Mouse (Mus musculus) frontal cortex, adult 2 months (tissue): ENCODE results near the gene Cnr2. TPM values are rescaled to one million over a fixed set of nuclear protein-coding genes. Genes with fewer than 3 reads are reported as not detected.

ENCODE experiments used
- DNase-seq, 2 experiments: peaks; one replicate each; pipeline ENCODE4 v3.0.0; 2022; ENCODE audit warnings: low spot score in 1 of 2; ENCODE audit errors: extremely low spot score in 1 of 2
- polyA plus RNA-seq: library from polyadenylated mRNA; depleted of rRNA; stranded (reverse); fragments of >200 nt; gene quantifications from 2 replicates; pipeline ENCODE4 v1.2.3, GENCODE M21; 2012

Gene Cnr2
- polyA plus RNA-seq, 1 experiment = 0.14 TPM

DNA sequence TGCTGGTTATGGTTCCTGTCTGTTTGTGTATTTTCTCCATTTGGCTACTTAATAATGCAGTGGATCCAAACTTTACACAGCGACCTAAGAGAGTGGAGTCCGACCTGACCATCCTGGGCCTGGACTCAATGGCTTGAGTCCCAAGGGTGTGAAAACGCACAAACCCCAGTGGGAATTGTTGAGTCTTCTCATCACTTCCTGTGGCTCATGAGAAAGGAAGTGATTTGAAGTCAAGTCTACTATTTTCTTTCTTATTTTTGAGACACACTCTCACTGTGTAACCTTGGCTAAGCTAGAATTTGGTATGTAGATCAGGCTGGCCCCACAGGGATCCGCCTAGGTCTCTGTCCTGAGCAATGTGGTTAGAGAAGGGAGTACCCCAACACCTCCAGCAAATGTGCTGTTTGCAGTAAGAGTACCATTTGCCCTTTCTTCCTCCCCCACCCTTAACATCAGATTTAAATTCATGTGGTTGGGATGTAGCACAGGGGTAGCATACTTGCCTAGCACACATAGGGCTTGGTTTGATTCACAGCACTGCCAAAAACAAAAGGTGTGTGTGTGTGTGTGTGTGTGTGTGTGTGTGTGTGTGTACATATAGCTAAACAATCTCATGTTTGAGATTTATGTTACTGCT is 7.5 kb downstream of the Cnr2 start:
- DNase-seq = no peak

DNA sequence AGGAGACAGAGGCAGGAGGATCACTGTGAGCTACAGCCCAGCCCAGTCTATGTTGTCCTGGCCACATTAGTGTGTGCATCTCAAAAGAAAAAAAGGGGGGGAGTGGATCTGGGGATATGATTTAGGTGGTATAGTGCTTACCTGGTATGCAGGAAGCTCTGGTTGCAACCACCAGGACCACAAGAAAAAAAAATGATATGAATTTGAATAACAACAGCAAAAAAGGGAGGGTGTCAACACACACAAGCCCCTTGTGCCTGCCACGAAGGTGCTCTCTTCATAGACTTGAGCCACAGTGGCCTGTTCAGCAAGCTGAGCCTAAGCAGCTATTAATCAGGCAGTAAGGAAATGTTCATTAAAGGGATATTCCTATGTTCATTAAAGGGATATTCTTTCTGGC is 9.6 kb downstream of the Cnr2 start:
- DNase-seq = no peak

DNA sequence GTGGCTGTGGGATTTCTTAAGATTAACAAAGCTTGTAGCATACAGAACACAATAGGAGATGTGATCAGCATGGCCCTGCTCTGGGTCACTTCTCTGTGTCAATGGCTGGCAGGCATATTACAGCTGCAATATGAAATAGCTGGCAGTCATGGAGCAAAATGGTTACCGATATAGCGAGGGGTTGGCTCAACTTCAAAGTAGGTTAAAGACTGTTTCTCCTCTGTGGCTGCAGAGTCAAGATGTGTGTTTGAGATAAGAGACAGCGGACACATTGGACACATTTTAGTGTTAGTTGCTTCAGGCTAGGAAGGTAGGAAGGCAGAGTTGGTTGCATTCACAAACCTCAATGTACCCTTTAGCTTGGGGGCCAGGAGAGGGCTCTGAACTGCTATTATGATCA is 11.4 kb downstream of the Cnr2 start:
- no peak for DNase-seq

DNA sequence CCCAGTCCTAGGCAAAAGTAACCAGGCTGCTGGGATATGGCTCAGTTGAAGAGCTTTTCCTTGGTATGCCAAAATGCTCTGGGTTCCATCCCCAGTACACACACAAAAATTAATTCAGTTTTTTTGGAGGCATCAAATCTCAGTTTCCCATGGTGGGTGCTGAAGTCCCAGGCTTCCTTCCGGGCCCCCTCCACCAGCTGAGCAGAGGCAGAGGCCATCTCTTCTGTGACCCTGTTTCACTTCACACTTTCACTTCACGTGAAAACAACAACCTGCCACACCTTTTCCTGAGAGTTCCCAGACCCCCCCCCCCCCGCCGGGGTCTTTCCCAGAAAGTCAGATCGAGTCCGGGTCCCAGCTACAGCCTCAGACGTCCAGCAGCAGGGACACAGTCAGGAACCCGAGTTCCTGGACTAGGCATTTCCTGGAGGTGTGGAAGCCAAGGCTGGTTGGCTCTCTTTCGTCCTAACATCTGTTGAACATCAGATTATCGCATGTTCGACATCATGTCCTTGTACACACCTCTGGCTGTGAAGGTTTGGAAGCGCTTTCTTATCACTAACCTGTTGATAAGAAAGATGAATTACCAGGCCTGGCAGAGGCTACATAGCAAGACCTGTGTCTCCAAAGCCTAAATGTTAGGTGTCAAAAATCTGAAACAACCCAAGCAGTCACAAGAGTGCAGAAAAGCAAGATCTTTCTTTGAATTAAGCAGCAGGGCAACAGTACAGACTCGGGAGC is 14.3 kb downstream of the Cnr2 start:
- no peak for DNase-seq

DNA sequence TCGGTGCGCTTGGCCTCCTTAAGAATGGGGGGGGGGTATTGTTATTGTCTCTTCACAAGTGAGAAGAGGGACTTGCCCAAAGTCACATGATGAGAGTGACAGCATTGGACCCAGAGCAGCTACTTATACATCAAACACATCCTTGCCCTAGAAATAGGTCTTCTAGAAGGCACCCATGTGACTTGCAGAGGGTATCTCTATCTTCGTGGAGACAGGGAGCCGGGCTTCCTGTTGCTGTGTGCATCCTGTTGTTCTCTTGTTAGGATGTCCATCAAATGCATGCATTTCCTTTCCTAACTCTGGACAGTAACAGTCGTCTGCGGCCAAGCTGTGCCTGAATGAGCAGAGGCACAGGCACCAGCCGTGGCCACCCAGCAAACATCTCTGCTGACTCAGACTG is 16.3 kb downstream of the Cnr2 start:
- DNase-seq = no peak

DNA sequence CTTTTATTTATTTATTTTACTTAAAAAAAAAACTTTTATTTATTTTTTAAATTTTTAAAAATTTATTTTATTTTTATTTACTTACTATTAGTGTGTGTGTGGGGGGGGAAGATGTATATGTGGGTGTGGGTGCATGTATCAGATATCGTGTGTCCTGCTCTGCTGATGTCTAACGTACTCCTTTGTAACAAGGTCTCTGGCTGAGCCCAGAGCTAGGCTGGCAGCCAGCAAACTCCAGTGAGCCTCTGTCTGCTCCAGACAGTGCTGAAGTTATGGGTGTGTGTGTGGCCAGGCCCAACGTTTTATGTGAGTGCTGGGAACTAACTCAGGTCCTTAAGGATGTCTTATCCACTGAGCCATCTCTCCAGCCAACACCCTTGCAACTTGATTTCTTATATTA is 17.0 kb downstream of the Cnr2 start:
- DNase-seq = no peak

DNA sequence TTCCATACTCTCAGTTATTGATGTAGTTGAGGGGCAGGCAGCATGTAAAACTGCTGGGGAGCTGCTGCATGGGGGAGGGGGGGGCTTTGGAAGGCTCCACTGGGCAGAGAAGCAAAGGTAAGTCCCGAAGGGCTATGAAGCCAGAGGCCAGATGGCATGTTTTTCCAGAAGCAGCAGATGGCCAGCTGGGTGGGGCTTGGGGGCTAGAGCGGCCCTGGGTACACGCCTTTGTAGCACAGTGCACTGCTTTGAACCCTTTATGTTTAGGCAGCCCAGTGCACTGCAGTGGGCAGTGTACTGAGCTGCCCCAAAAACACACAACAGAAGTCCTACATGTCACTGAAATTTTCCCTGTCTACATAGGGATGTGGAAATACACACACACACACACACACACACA is 17.6 kb downstream of the Cnr2 start:
- no peak for DNase-seq

DNA sequence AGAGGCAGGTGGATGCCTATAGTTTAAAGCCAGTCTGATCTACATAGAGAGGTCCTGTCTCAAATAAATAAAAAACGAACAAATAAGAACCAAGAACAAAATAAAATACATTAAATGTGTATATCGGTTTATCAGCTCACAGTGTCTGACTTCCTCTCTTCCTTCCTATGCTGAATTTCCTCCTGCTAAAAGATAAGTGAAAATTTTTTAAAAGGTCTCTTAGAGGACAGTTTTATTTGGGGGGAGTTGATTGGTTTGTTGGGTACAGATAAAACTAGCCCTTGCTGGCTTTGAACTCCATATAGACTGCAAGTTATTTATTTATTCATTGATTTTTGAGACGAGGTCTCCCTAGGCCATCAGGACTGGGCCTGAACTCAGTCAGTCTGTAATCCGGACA is 18.2 kb downstream of the Cnr2 start:
- DNase-seq = no peak

DNA sequence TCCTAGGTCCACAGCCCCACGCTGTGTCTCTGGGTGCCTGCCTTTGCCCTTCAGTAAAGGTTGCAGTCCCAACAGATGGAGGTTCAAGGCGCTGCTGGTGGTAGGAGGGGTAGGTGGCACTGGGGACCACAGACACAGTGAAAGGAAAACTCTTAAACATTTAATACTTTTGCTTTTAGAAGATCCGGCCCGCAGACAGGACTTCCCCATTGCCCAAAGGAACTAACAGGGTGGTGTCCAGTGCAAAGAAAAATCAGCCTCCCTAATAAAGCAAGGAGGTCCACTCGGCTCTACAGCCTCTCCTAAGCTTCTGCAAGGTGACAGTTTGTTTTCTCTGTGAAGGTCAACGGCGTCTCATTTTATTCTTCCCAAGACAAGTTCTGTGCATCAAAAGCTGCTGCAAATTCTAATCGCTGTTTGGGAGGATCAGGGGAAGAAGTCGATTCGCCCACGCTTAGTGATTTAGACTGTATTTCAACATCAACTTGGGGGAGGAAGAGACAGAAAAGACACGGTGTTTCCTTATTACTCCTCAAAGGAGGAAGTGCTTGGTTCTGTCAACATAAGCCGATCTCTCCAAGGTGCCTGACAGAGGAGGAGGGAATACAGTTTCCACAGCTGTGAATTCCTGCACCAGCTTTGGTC is 23.6 kb downstream of the Cnr2 start:
- no peak for DNase-seq

DNA sequence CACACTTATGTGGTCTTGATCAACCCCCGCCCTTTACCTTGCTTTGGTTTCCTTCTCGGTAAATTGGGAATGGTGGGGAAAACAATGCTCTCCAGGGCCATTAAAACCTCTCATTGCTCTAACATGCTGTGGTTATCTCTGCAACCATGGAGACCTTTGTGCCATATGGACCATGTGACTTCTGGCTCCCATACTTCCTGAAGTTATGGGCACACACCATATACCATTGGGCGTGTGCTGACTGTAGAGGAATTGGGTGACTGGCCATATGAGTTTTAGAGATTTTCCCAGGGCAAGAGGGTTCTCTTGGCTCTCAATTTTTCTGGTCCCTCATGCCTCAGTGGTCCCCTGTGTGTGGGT is 24.1 kb downstream of the Cnr2 start:
- DNase-seq = no peak

DNA sequence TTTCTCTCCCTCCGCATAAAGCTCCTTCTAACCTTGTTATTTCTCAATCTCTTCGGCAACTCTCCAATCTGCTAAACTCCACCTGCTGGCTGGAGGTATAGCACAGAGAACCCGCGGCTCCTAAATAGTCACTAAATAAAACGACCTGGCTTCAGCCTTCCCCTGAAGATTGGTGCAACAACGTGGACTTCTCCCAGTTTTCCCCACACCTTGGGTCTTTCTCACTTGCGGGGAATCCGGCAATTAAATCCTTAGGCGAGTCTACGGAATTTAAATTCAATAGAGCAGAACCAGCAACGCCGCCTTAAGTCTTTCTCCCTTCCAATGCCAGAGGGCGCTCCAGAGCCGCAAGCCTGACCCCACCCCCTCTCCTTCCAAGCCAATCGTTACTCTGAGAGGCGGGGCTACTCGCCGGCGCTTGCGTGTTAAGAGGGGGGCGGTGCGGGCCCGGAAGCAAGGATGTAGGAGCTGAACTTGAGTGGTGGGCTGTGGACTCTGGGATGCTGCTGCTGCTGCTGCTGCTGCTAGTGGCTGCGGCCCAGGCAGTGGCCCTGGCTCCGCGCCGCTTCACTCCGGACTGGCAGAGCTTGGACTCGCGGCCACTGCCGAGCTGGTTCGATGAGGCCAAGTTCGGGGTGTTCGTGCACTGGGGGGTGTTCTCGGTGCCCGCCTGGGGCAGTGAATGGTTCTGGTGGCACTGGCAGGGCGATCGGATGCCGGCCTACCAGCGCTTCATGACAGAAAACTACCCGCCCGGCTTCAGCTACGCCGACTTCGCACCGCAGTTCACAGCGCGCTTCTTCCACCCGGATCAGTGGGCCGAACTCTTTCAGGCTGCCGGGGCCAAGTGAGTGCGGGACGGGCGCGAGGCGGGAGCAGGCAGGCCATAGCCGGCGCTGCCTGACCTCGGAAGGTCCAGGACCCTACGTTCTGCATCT is 25.4 kb downstream of the Cnr2 start, which contains the start of gene Fuca1:
Gene Fuca1 (plus strand): TSS at position 432 of the 938 bp plus-strand sequence.
- DNase-seq = peak; percentile 85 to 97

DNA sequence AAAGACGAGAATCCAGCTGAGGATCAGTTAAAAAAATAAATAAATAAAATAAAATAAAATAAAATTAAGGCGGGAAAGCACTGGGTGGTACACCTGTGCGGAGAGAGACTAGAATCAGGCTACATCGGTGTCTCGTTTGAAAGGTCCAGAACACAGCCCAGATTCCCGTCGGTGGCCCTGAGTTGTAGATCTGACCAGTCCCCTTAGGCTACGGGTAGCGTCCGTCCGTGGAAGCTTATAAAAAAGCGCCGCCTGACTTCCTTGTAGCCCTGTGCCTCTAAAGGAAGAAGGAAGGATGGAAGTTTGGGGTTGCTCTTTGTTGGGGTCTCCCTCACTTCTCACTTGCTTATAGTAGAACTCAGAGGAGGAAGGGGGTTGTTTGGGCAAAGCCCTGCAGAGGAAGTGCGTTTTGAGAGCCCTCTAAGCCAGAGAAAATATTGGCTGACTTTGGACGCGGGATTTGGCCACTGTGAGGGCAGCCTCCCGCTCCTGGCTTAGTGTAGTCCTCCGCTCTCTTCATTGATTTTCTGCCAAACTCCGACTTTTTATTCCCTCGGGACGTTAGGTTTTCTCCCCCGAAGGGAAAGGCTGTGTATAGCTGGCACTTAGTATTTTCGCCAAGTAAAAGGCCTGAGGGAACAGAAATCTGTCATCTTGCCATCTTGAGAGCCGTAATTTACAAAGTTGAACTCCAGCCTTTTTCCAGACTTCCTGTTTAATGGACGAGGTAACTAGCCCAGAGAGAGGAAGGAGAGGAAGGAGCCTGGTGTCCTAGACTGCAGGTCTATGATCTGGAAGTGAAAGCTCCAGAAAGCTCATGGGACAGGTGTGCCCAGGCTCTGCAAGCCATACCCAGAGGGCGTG is 26.3 kb downstream of the Cnr2 start:
- DNase-seq = peak in 1 of 2 experiments; percentile 6

DNA sequence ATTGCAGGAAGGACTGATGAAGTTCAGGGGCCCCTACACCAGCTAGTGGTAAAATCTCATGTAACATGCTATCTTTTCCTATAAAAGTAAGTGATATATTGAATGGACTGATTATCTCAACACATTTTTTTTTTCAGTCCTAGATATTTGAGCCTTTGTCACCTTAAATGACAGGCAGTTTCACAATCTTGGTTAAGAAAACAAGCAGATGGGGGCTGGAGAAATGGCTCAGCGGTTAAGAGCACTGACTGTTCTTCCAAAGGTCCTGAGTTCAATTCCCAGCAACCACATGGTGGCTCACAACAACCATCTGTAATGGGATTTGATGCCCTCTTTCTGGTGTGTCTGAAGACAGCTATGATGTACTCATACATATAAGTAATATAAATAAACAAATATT is 27.0 kb downstream of the Cnr2 start:
- DNase-seq = no peak

DNA sequence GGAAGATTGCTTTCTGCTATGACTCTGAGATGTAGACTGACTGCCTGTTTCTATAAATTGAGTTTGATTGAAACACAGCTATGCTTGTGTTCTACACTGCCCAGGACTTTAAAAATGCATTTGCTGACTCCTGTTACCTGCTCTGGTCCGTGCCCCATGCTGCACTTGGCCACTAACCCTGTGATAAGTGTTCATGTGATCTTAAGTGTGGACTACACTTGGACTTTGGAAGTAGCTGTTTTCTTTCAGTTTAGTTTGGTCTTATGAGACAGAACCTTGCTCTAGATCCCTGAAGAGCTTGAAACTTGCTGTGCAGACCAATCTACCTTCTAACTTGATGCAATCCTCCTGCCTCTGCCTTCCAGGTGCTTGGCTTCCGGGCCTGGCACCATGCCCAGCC is 29.2 kb downstream of the Cnr2 start:
- no peak for DNase-seq

DNA sequence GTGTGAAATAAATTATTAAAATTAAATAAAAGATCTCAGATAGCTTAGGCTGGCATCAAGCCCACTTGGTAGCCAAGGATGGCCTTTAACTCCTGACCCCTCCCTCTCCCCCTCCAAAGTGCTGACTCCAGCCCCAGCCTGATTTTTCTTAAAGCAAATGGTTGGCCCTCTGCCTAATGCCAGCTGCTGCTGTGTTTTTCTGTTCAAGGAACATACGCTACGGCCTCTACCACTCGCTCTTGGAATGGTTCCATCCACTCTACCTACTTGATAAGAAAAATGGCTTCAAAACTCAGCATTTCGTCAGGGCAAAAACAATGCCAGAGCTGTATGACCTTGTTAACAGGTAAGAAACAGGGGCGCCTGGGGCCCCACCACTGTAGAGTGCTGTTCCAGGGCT is 30.1 kb downstream of the Cnr2 start:
- no peak for DNase-seq

DNA sequence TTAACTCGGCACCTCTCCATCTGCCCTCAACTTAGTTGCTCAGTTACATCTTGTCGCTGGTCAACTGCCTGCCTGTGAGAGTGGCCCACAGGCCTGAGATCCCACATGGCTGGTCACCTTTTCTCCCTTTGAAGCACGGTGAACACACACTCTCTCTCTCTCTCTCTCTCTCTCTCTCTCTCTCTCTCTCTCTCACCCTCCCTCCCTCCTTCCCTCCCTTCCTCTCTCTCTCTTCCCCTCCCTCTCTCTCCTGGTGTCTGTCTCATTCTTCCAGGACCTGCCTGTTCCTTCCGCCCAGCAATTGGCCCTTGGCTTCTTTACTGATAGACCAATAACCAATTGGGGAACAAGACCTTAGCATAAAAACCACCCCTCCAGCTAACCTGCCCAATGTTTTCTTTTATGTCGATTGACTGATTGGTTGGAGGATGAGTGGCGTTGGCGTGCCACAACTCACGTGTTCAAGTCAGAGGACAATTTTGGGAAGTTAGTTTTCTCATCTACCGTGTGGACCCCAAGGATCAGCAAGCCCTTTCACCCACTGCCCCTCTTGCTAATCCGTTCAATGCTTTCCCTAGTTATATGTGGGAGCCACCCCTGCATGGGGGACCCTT is 31.1 kb downstream of the Cnr2 start:
- DNase-seq = no peak

DNA sequence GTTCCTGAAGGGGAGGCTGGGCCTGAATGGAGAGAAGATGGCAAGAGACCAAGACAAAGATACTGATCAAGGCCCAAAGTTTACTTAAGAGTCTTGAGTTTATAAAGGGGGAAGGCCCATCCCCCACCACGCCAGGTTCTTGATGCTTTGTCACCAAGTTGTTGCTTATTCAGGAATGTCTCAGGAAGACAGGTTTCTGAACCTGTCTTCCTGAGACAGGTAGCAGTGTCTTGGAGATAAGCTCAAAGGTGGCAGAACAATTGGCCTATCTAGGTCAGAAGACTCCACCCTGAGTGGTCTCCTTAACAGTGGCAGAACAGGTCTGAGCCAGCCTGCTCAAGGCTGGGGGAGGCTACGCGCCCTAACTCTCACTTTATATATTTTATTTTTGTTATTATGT is 31.7 kb downstream of the Cnr2 start:
- no peak for DNase-seq

DNA sequence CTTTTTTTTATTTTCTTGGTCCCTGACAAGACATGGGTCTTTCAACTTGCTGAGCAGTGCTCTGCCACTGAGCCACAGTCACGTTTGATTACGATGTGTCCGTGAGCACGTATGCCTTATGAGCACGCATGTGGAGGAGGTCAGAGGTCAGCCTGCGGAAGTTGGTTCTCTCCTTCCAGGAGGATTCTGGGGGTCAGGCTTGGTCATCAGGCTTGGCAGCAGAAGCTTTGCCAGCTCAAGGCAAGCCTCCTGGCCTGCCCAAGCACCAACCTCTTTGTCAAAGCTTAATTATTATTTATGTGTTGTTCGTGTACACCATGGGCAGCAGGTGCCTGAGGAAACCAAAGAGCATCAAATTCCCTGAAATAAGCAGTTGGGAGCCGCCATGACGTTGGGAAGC is 33.2 kb downstream of the Cnr2 start:
- DNase-seq = no peak

DNA sequence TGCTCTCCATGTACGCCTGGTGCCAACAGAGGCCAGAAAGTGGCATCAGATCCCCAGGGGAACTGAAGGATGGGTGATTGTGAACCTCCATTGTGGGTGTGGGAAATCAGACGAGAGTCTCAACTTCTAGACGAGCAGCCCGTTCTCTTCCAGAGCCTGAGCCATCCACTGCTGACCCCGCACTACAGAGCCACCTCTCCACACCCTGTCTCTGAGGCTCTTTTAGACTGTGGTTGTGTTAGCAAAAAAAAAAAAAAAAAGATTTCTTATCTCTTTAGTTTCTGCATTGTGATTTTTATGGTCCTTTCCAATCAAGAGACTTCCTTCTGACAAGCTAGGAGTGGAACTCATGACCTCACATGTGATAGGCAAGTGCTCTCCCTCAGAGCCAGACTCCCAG is 34.2 kb downstream of the Cnr2 start:
- no peak for DNase-seq

DNA sequence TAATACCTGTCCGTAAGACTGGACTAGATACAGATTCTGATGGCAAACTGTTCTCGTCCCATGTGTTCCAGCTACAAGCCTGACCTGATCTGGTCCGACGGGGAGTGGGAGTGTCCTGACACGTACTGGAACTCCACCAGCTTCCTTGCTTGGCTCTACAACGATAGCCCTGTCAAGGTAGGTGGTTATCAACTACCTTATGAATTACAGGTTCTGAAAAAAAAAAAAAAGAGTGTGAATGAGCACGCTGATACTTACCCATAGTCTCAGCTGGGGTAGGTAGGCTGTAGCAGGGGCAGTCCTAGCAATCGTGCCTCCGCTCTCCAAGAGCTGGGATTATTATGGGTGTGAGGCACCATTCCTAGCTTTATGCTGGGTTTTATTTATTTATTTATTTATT is 34.6 kb downstream of the Cnr2 start:
- no peak for DNase-seq
